Mouse (Mus musculus): ENCODE data around the gene 1700037H04Rik. TPM values are rescaled to one million over a fixed set of nuclear protein-coding genes. Genes with fewer than 3 reads are reported as not detected.
A peak's percentile ranks its signal among the peaks of the same experiment; 100 is the strongest.

Gene 1700037H04Rik
- polyA plus RNA-seq, 1 experiment from 2014 or later, result 61.6 TPM

DNA sequence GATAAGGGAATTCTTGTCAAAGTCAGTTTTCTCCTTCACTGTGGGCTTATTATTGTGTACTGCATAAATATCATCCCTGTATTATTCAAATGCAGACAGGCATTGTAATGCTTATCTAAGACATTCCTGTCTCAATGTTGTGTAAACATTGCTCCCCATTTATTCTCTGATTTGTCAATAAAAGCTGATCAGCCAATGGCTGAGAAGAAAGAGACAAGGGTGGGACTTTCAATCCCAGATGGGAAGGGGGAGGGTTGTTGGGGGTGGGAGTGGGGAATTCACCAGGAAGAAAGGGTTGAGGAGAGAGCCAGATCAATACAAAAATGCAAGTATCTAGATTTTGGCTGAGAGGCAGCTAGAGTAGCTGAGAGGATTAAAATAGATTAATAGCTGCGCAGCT is 9.0 kb upstream of the 1700037H04Rik start:
- 79% methylated on average over 1 of the region's 1 CpGs for WGBS (ENCODE audit: insufficient replicate concordance)
- H3K27me3 ChIP-seq (ENCODE audit: insufficient read depth, low read length), result peaks cover 49% of the 10 kb centered on the region
- H3K9me3 ChIP-seq (ENCODE audit: low read length), result peaks cover 4% of the 10 kb centered on the region; the same call in 1 of the 2 replicates
- peaks cover 10% of the 10 kb centered on the region for H3K4me1 ChIP-seq (ENCODE audit: insufficient read depth)
- no peak overlapping the region for H3K9ac ChIP-seq (replicated peaks)
- H3K36me3 ChIP-seq (replicated peaks; ENCODE audit: insufficient read depth, low read length), result no peaks in the 10 kb centered on the region
- H3K4me2 ChIP-seq (ENCODE audit: low read depth, low read length), result no peak overlapping the region
- H3K4me3 ChIP-seq (ENCODE audit: low read depth, low read length), result no peak overlapping the region
- no peak for TF ChIP-seq EP300 (IDR thresholded peaks at IDR 0.05; ENCODE audit: low read depth)
- no peak for TF ChIP-seq CTCF (IDR thresholded peaks at IDR 0.05; ENCODE audit: low read depth)
- DNase-seq, result no peak
- ATAC-seq, result no peak
- no peak overlapping the region for H3K27ac ChIP-seq (ENCODE audit: low read depth)

GRCm38 (mm10) chr2:131167984-131168383 is 8.1 kb upstream of the 1700037H04Rik start:
- no peak for TF ChIP-seq EP300 (IDR thresholded peaks at IDR 0.05; ENCODE audit: low read depth)
- no peak for TF ChIP-seq CTCF (IDR thresholded peaks at IDR 0.05; ENCODE audit: low read depth)

GRCm38 (mm10) chr2:131166172-131166571 is 6.3 kb upstream of the 1700037H04Rik start:
- 83% methylated on average over 2 of the region's 2 CpGs for WGBS (ENCODE audit: insufficient replicate concordance)
- Histone ChIP-seq H3K27ac (ENCODE audit: low read depth) (no peak overlapping the region), H3K36me3 (replicated peaks; ENCODE audit: insufficient read depth, low read length) (no peaks in the 10 kb centered on the region), H3K27me3 (ENCODE audit: insufficient read depth, low read length) (peaks cover 21% of the 10 kb centered on the region), H3K4me3 (ENCODE audit: low read depth, low read length) (no peak overlapping the region), H3K4me1 (ENCODE audit: insufficient read depth) (peaks cover 5% of the 10 kb centered on the region), H3K9me3 (ENCODE audit: low read length) (peaks cover 4% of the 10 kb centered on the region; the same call in 1 of the 2 replicates), H3K4me2 (ENCODE audit: low read depth, low read length) (no peak overlapping the region), H3K9ac (replicated peaks) (no peak overlapping the region)
- DNase-seq (no peak), ATAC-seq (no peak)
- TF ChIP-seq CTCF (IDR thresholded peaks at IDR 0.05; ENCODE audit: low read depth), result no peak
- no peak for TF ChIP-seq EP300 (IDR thresholded peaks at IDR 0.05; ENCODE audit: low read depth)

More at GRCm38 (mm10) chr2:131167984-131168383, 8.1 kb upstream of the 1700037H04Rik start:
- Histone ChIP-seq H3K27ac (ENCODE audit: low read depth) (no peak overlapping the region), H3K27me3 (ENCODE audit: insufficient read depth, low read length) (peaks cover 39% of the 10 kb centered on the region), H3K4me2 (ENCODE audit: low read depth, low read length) (no peak overlapping the region), H3K36me3 (replicated peaks; ENCODE audit: insufficient read depth, low read length) (no peaks in the 10 kb centered on the region), H3K9ac (replicated peaks) (no peak overlapping the region), H3K9me3 (ENCODE audit: low read length) (peaks cover 4% of the 10 kb centered on the region; the same call in 1 of the 2 replicates), H3K4me3 (ENCODE audit: low read depth, low read length) (no peak overlapping the region), H3K4me1 (ENCODE audit: insufficient read depth) (peaks cover 10% of the 10 kb centered on the region)
- DNase-seq (no peak), ATAC-seq (no peak)
- WGBS (ENCODE audit: insufficient replicate concordance), result 67% methylated on average over 6 of the region's 6 CpGs

DNA sequence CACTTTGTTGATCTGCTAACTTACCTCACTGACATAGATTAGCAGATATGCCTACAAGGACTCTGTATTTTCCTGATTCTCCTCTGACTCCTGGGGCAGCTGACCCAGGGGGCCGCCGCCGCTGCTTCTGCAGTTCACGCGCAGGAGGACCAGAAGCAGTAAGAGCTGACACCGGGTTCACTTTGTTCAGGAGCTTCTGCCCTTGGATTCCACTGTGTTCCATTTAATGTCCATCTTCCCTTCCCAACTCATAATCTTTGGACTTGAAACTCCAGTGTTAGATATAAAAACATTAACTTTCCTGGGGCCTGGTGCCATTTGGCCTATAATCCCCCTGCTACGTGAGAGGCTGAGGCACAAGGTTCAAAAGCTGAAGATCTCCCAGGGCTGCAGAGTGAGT is 4.0 kb upstream of the 1700037H04Rik start:
- Histone ChIP-seq H3K4me1 (ENCODE audit: insufficient read depth) (peaks cover 12% of the 10 kb centered on the region), H3K27me3 (ENCODE audit: insufficient read depth, low read length) (0 out of 2 replicates have a peak, but pooled peaks cover 4% of the 10 kb centered on the region), H3K27ac (ENCODE audit: low read depth) (no peak overlapping the region), H3K9ac (replicated peaks) (no peak overlapping the region), H3K9me3 (ENCODE audit: low read length) (peaks cover 4% of the 10 kb centered on the region; the same call in 1 of the 2 replicates), H3K36me3 (replicated peaks; ENCODE audit: insufficient read depth, low read length) (no peaks in the 10 kb centered on the region), H3K4me2 (ENCODE audit: low read depth, low read length) (no peak overlapping the region), H3K4me3 (ENCODE audit: low read depth, low read length) (no peak overlapping the region)
- ATAC-seq (no peak), DNase-seq (no peak)
- TF ChIP-seq CTCF (IDR thresholded peaks at IDR 0.05; ENCODE audit: low read depth) (no peak), EP300 (IDR thresholded peaks at IDR 0.05; ENCODE audit: low read depth) (no peak)
- WGBS (ENCODE audit: insufficient replicate concordance), result 85% methylated on average over 7 of the region's 7 CpGs

DNA sequence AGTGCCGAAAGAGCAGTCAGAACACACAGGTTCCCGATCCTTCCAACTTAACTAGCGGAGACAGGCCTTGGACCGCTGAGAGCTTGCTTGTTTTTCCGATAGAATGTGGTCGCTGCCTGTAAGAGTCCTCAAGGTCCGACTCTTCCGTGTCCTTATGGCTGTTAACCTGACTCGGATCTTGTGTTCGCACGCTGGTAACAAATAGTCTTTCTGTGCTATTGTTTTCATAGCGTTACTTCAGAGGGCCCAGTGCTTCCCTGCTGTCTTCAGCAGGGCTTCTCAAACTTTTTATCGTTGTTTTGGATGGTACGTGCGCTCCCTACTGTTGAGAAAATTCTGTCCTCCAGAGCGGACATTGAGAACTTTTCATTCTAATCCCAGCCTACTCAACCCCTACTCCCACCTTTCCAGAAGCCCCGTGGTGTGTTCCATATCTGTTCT is 810 bp upstream of the 1700037H04Rik start:
- WGBS (ENCODE audit: insufficient replicate concordance), result 1% methylated on average over 17 of the region's 17 CpGs

GRCm38 (mm10) chr2:131159491-131159910 is 380 bp downstream of the 1700037H04Rik start:
- Histone ChIP-seq H3K27me3 (ENCODE audit: insufficient read depth, low read length) (no peaks in the 10 kb centered on the region), H3K9me3 (ENCODE audit: low read length) (no peaks in the 10 kb centered on the region), H3K4me3 (ENCODE audit: low read depth, low read length) (peak overlapping the region; percentile 61), H3K4me1 (ENCODE audit: insufficient read depth) (peaks cover 24% of the 10 kb centered on the region), H3K36me3 (replicated peaks; ENCODE audit: insufficient read depth, low read length) (no peaks in the 10 kb centered on the region; the same call in none of the 2 replicates), H3K27ac (ENCODE audit: low read depth) (peak overlapping the region; percentile 85), H3K9ac (replicated peaks) (peak overlapping the region; percentile 75), H3K4me2 (ENCODE audit: low read depth, low read length) (peak overlapping the region; percentile 93)
- WGBS (ENCODE audit: insufficient replicate concordance), result 0% methylated on average over 18 of the region's 18 CpGs
- TF ChIP-seq CTCF (IDR thresholded peaks at IDR 0.05; ENCODE audit: low read depth), result no peak
- TF ChIP-seq EP300 (IDR thresholded peaks at IDR 0.05; ENCODE audit: low read depth), result peak; percentile 39; the same call in 1 of the 2 replicates
- DNase-seq, result peak; percentile 73
- ATAC-seq, result peak; percentile 81

More for the DNA sequence above, 810 bp upstream of the 1700037H04Rik start:
- ATAC-seq (no peak), DNase-seq (no peak)
- Histone ChIP-seq H3K9ac (replicated peaks) (peak overlapping the region; percentile 58), H3K9me3 (ENCODE audit: low read length) (no peaks in the 10 kb centered on the region), H3K4me2 (ENCODE audit: low read depth, low read length) (peak overlapping the region; percentile 93), H3K27ac (ENCODE audit: low read depth) (peak overlapping the region; percentile 79), H3K27me3 (ENCODE audit: insufficient read depth, low read length) (no peaks in the 10 kb centered on the region), H3K36me3 (replicated peaks; ENCODE audit: insufficient read depth, low read length) (no peaks in the 10 kb centered on the region), H3K4me1 (ENCODE audit: insufficient read depth) (peaks cover 24% of the 10 kb centered on the region), H3K4me3 (ENCODE audit: low read depth, low read length) (peak overlapping the region; percentile 61)
- TF ChIP-seq CTCF (IDR thresholded peaks at IDR 0.05; ENCODE audit: low read depth) (peak; percentile 51), EP300 (IDR thresholded peaks at IDR 0.05; ENCODE audit: low read depth) (no peak)

All from liver, postnatal 0 days (tissue).